Mouse (Mus musculus): ENCODE data around the gene Zcchc14.

DNA sequence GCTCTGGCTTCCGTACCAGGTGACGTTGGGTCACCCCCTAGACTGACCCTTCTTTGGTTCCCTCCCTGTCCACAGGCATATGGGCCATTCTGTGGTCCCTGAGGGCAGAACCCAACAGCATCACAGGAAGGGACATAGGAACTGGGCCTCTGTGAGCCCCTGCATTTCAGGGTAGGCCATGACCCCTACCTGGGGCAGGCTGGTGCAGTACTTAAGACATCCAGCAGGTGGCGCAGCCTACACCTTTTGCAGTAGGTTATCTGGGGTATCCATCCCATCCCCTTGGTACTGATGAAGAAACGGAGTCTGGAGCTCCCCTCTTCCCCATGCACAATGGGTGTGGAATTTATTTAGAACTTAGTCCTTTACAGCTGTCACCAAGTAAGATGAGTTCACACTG, 41.8 kb upstream of the Zcchc14 start:
- TF ChIP-seq POLR2A (IDR thresholded peaks at IDR 0.05; ENCODE audit: low read depth, low read length) (no peak), CTCF (conservative IDR thresholded peaks at IDR 0.05; ENCODE audit: insufficient read depth, insufficient read length, low read depth, low read length) (peak; percentile 78)

Data from kidney, adult 2 months (tissue).